Mouse (Mus musculus) spleen, adult 2 months (tissue): ENCODE measurements around the gene Naa11. TPM values are rescaled to one million over a fixed set of nuclear protein-coding genes. Genes with fewer than 3 reads are reported as not detected.

Source experiments
- DNase-seq, 2 experiments: peaks; one replicate each; pipeline versions ENCODE4 v3.0.0 to v3.0.0-alpha.2; 2012 to 2021; ENCODE audit warnings: low spot score in 2 of 2, low read depth in 1 of 2
- H3K27ac ChIP-seq: fragments of 200-500 bp; 2 replicates; pipeline ENCODE4 v1.5.1; 2012; ENCODE audit warnings: low read length, inconsistent platforms; ENCODE audit not compliant: insufficient read depth
- H3K27me3 ChIP-seq: fragments of 200-500 bp; 2 replicates; pipeline ENCODE4 v1.6.1; 2012; ENCODE audit warnings: mild to moderate bottlenecking, moderate library complexity, low read length, inconsistent platforms; ENCODE audit not compliant: control insufficient read depth, insufficient read depth
- H3K36me3 ChIP-seq: fragments of 200-500 bp; 2 replicates; pipeline ENCODE4 v1.6.1; 2012; ENCODE audit warnings: mild to moderate bottlenecking, low read length, inconsistent platforms; ENCODE audit not compliant: control insufficient read depth, insufficient read depth
- H3K4me1 ChIP-seq: fragments of 200-500 bp; 2 replicates; pipeline ENCODE4 v1.6.1; 2011; ENCODE audit warnings: inconsistent platforms; ENCODE audit not compliant: control insufficient read depth, insufficient read depth, insufficient read length
- H3K4me3 ChIP-seq: fragments of 200-500 bp; 2 replicates; pipeline ENCODE4 v1.5.1; 2011; ENCODE audit warnings: mild to moderate bottlenecking, inconsistent platforms; ENCODE audit not compliant: insufficient read depth, insufficient read length; ENCODE audit errors: extremely low read depth
- CTCF ChIP-seq: fragments of 200-500 bp; IDR thresholded peaks from 2 replicates; pipeline ENCODE4 v1.5.1; 2011; ENCODE audit warnings: mild to moderate bottlenecking, inconsistent platforms; ENCODE audit not compliant: insufficient read depth, insufficient read length, insufficient replicate concordance; ENCODE audit errors: extremely low read depth
- POLR2A ChIP-seq: fragments of 200-500 bp; IDR thresholded peaks from 2 replicates; pipeline ENCODE4 v1.6.1; 2011; ENCODE audit warnings: low read depth, low read length, inconsistent platforms
- WGBS: fragments of 180-500 bp; shearing (Covaris S2); methylation state at CpG from one replicate; pipeline ENCODE4 v1.1.7; 2018; 5-methylcytosine and 5-hydroxymethylcytosine counted together
- polyA plus RNA-seq: library from polyadenylated mRNA; depleted of rRNA; stranded (reverse); fragments of >200 nt; gene quantifications from 2 replicates; pipeline ENCODE4 v1.2.3, GENCODE M21; 2012; rRNA removed

The Naa11 gene
- polyA plus RNA-seq, 1 experiment = not detected

DNA sequence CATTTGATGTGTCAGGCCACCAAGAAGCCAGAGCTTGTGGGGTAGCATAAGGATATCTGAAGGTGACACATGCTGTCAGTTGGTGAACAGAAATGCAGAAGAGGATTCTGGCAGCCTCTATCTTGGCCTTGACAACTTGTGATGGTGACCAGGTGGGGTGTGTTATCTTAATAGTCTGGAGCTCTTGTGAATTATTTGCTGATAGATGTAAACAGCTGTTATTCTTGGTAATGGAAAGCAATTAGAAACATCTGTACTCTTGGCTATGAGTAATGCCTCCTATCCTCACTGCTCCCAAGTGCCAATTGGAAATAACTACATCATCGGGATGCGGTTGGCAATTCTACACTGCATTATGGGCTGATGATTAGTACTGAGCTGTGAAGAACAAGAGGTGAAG, 43.4 kb downstream of the Naa11 start:
- Histone ChIP-seq H3K36me3 (no peaks in the 10 kb centered on the region), H3K27me3 (no peaks in the 10 kb centered on the region), H3K27ac (no peak overlapping the region), H3K4me1 (no peaks in the 10 kb centered on the region), H3K4me3 (no peak overlapping the region)
- DNase-seq = no peak
- 95% methylated on average over 2 of the region's 2 CpGs for WGBS
- TF ChIP-seq POLR2A = no peak
- TF ChIP-seq CTCF = no peak

- Histone ChIP-seq H3K4me1 (no peaks in the 10 kb centered on the region), H3K27ac (no peak overlapping the region), H3K36me3 (no peaks in the 10 kb centered on the region), H3K4me3 (no peak overlapping the region), H3K27me3 (no peaks in the 10 kb centered on the region)
- 90% methylated on average over 8 of the region's 8 CpGs for WGBS
- no peak for DNase-seq
- TF ChIP-seq CTCF = no peak
- TF ChIP-seq POLR2A = no peak
Observed at GRCm38 (mm10) chr5:97348310-97348709, 43.9 kb downstream of the Naa11 start.

DNA sequence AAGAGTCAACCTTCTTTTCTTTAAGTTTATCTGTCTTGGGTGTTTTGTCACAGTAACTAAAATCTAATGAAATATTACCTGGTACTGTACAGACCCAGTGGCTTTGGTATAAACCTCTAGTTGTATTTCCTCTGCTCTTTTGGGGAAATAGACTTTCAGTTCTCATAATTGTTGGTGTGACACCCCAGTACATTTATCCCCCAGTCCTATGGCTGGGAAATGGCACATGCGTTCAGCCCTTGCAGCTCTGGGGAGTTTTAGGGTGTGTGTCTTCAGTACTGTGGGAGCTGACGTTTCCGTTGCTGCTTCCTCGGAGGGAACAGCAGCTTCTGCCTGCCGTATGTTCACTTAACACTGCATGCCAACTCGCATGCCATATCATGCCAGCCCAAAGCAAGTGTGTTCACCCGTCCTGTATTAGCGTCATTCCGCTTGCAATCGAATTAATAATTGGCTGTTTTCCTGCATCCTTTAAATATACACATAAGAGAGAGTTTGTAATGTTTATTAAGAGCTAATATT, 46.4 kb downstream of the Naa11 start:
- TF ChIP-seq CTCF = no peak
- Histone ChIP-seq H3K36me3 (no peaks in the 10 kb centered on the region), H3K4me3 (no peak overlapping the region), H3K4me1 (no peaks in the 10 kb centered on the region), H3K27me3 (no peaks in the 10 kb centered on the region), H3K27ac (no peak overlapping the region)
- WGBS = 87% methylated on average over 10 of the region's 10 CpGs
- no peak for DNase-seq

- H3K27me3 ChIP-seq = no peaks in the 10 kb centered on the region
- no peak overlapping the region for H3K4me3 ChIP-seq
- no peaks in the 10 kb centered on the region for H3K36me3 ChIP-seq
- TF ChIP-seq CTCF (no peak), POLR2A (no peak)
- no peaks in the 10 kb centered on the region for H3K4me1 ChIP-seq
- DNase-seq = no peak
- no peak overlapping the region for H3K27ac ChIP-seq
Observed at GRCm38 (mm10) chr5:97345129-97345528, 47.0 kb downstream of the Naa11 start.

GRCm38 (mm10) chr5:97344144-97344543, 48.0 kb downstream of the Naa11 start:
- DNase-seq = no peak
- 90% methylated on average over 3 of the region's 3 CpGs for WGBS
- H3K4me1 ChIP-seq = no peaks in the 10 kb centered on the region
- H3K4me3 ChIP-seq = no peak overlapping the region
- no peaks in the 10 kb centered on the region for H3K27me3 ChIP-seq
- TF ChIP-seq POLR2A (no peak), CTCF (no peak)
- H3K36me3 ChIP-seq = no peaks in the 10 kb centered on the region
- H3K27ac ChIP-seq = no peak overlapping the region

- H3K27ac ChIP-seq = no peak overlapping the region
- H3K36me3 ChIP-seq = no peaks in the 10 kb centered on the region
- H3K27me3 ChIP-seq = no peaks in the 10 kb centered on the region
- no peak overlapping the region for H3K4me3 ChIP-seq
- 76% methylated on average over 3 of the region's 3 CpGs for WGBS
- no peak for DNase-seq
- no peaks in the 10 kb centered on the region for H3K4me1 ChIP-seq
- TF ChIP-seq CTCF (no peak), POLR2A (no peak)
Observed at GRCm38 (mm10) chr5:97334794-97335193, 57.4 kb downstream of the Naa11 start.

Other genes with a start within 250 kb of the Naa11 start
- not detected in 2 replicates for gene Gk2, start 64.6 kb upstream of the Naa11 start, polyA plus RNA-seq